Mouse (Mus musculus): ENCODE measurements around the gene Dennd1b. TPM values are rescaled to one million over a fixed set of nuclear protein-coding genes. Genes with fewer than 3 reads are reported as not detected.
A peak's percentile ranks its signal among the peaks of the same experiment; 100 is the strongest.

The Dennd1b gene
- polyA plus RNA-seq, 1 experiment from 2014 or later, result 6.7 TPM

GRCm38 (mm10) chr1:139192635-139193034 lies 229.4 kb downstream of the Dennd1b start:
- H3K36me3 ChIP-seq (replicated peaks), result no peaks in the 10 kb centered on the region
- no peak overlapping the region for H3K4me3 ChIP-seq
- H3K27ac ChIP-seq (replicated peaks), result no peak overlapping the region
- H3K9me3 ChIP-seq, result no peaks in the 10 kb centered on the region
- no peaks in the 10 kb centered on the region for H3K27me3 ChIP-seq (replicated peaks; ENCODE audit: low read depth, poor library complexity, severe bottlenecking)
- DNase-seq (ENCODE audit: low spot score), result no peak
- WGBS, result 60% methylated on average over 3 of the region's 3 CpGs
- peaks cover 23% of the 10 kb centered on the region for H3K4me1 ChIP-seq

- H3K27me3 ChIP-seq (replicated peaks; ENCODE audit: low read depth, poor library complexity, severe bottlenecking), result no peaks in the 10 kb centered on the region
- no peak overlapping the region for H3K27ac ChIP-seq (replicated peaks)
- H3K4me1 ChIP-seq, result peaks cover 23% of the 10 kb centered on the region
- 24% methylated on average over 2 of the region's 2 CpGs for WGBS
- peak; percentile 38 for DNase-seq (ENCODE audit: low spot score)
- H3K4me3 ChIP-seq, result no peak overlapping the region
- no peaks in the 10 kb centered on the region for H3K9me3 ChIP-seq
- H3K36me3 ChIP-seq (replicated peaks), result no peaks in the 10 kb centered on the region
Observed at GRCm38 (mm10) chr1:139194011-139194410, 230.8 kb downstream of the Dennd1b start.

- DNase-seq (ENCODE audit: low spot score), result peak; percentile 16
- Histone ChIP-seq H3K4me3 (0 out of 2 replicates have a peak overlapping the region, but pooled peaks have one; percentile 13), H3K27ac (replicated peaks) (no peak overlapping the region), H3K9me3 (no peaks in the 10 kb centered on the region), H3K27me3 (replicated peaks; ENCODE audit: low read depth, poor library complexity, severe bottlenecking) (no peaks in the 10 kb centered on the region), H3K4me1 (peaks cover 23% of the 10 kb centered on the region), H3K36me3 (replicated peaks) (no peaks in the 10 kb centered on the region)
- 5% methylated on average over 5 of the region's 5 CpGs for WGBS
Observed at GRCm38 (mm10) chr1:139194428-139195028, 231.3 kb downstream of the Dennd1b start.

- Histone ChIP-seq H3K27ac (replicated peaks) (no peak overlapping the region), H3K9me3 (no peaks in the 10 kb centered on the region), H3K4me3 (no peak overlapping the region), H3K27me3 (replicated peaks; ENCODE audit: low read depth, poor library complexity, severe bottlenecking) (no peaks in the 10 kb centered on the region), H3K4me1 (0 out of 2 replicates have a peak, but pooled peaks cover 5% of the 10 kb centered on the region), H3K36me3 (replicated peaks) (no peaks in the 10 kb centered on the region)
- DNase-seq (ENCODE audit: low spot score), result no peak
- 90% methylated on average over 5 of the region's 5 CpGs for WGBS
Observed at GRCm38 (mm10) chr1:139203026-139203425, 239.8 kb downstream of the Dennd1b start.

GRCm38 (mm10) chr1:139206259-139206658 lies 243.0 kb downstream of the Dennd1b start:
- Histone ChIP-seq H3K27ac (replicated peaks) (no peak overlapping the region), H3K9me3 (no peaks in the 10 kb centered on the region), H3K4me3 (no peak overlapping the region), H3K27me3 (replicated peaks; ENCODE audit: low read depth, poor library complexity, severe bottlenecking) (no peaks in the 10 kb centered on the region), H3K4me1 (peaks cover 24% of the 10 kb centered on the region), H3K36me3 (replicated peaks) (no peaks in the 10 kb centered on the region)
- DNase-seq (ENCODE audit: low spot score), result no peak
- WGBS, result 80% methylated on average over 4 of the region's 4 CpGs

- Histone ChIP-seq H3K4me3 (no peak overlapping the region), H3K4me1 (peaks cover 28% of the 10 kb centered on the region), H3K36me3 (replicated peaks) (no peaks in the 10 kb centered on the region), H3K27me3 (replicated peaks; ENCODE audit: low read depth, poor library complexity, severe bottlenecking) (no peaks in the 10 kb centered on the region), H3K9me3 (no peaks in the 10 kb centered on the region), H3K27ac (replicated peaks) (no peak overlapping the region)
- 40% methylated on average over 7 of the region's 7 CpGs for WGBS
- no peak for DNase-seq (ENCODE audit: low spot score)
Observed at GRCm38 (mm10) chr1:139209796-139210195, 246.6 kb downstream of the Dennd1b start.

GRCm38 (mm10) chr1:139210505-139210904 lies 247.3 kb downstream of the Dennd1b start:
- H3K27ac ChIP-seq (replicated peaks), result no peak overlapping the region
- no peak overlapping the region for H3K4me3 ChIP-seq
- H3K36me3 ChIP-seq (replicated peaks), result no peaks in the 10 kb centered on the region
- H3K4me1 ChIP-seq, result peaks cover 28% of the 10 kb centered on the region
- DNase-seq (ENCODE audit: low spot score), result no peak
- 62% methylated on average over 4 of the region's 4 CpGs for WGBS
- H3K9me3 ChIP-seq, result no peaks in the 10 kb centered on the region
- H3K27me3 ChIP-seq (replicated peaks; ENCODE audit: low read depth, poor library complexity, severe bottlenecking), result no peaks in the 10 kb centered on the region

GRCm38 (mm10) chr1:139215311-139215710 lies 252.1 kb downstream of the Dennd1b start:
- H3K27ac ChIP-seq (replicated peaks), result no peak overlapping the region
- no peaks in the 10 kb centered on the region for H3K36me3 ChIP-seq (replicated peaks)
- no peak for DNase-seq (ENCODE audit: low spot score)
- peaks cover 12% of the 10 kb centered on the region for H3K4me1 ChIP-seq
- H3K9me3 ChIP-seq, result no peaks in the 10 kb centered on the region
- no peaks in the 10 kb centered on the region for H3K27me3 ChIP-seq (replicated peaks; ENCODE audit: low read depth, poor library complexity, severe bottlenecking)
- 63% methylated on average over 8 of the region's 8 CpGs for whole genome bisulfite sequencing
- no peak overlapping the region for H3K4me3 ChIP-seq

GRCm38 (mm10) chr1:139223804-139224203 lies 260.6 kb downstream of the Dennd1b start:
- H3K9me3 ChIP-seq, result no peaks in the 10 kb centered on the region
- 78% methylated on average over 4 of the region's 4 CpGs for WGBS
- no peak for DNase-seq (ENCODE audit: low spot score)
- H3K27ac ChIP-seq (replicated peaks), result no peak overlapping the region
- no peak overlapping the region for H3K4me3 ChIP-seq
- no peaks in the 10 kb centered on the region for H3K4me1 ChIP-seq
- no peaks in the 10 kb centered on the region for H3K27me3 ChIP-seq (replicated peaks; ENCODE audit: low read depth, poor library complexity, severe bottlenecking)
- H3K36me3 ChIP-seq (replicated peaks), result no peaks in the 10 kb centered on the region

GRCm38 (mm10) chr1:139224309-139224949 lies 261.2 kb downstream of the Dennd1b start:
- no peaks in the 10 kb centered on the region for H3K4me1 ChIP-seq
- no peaks in the 10 kb centered on the region for H3K9me3 ChIP-seq
- no peak for DNase-seq (ENCODE audit: low spot score)
- H3K27me3 ChIP-seq (replicated peaks; ENCODE audit: low read depth, poor library complexity, severe bottlenecking), result no peaks in the 10 kb centered on the region
- no peak overlapping the region for H3K4me3 ChIP-seq
- H3K27ac ChIP-seq (replicated peaks), result no peak overlapping the region
- WGBS, result 88% methylated on average over 6 of the region's 6 CpGs
- no peaks in the 10 kb centered on the region for H3K36me3 ChIP-seq (replicated peaks)

Other genes starting within 250 kb of the Dennd1b start
- gene Lhx9, start 114.9 kb upstream of the Dennd1b start, polyA plus RNA-seq (2016; fragmentation: Nextera tagmentation; extraction: Ambion mirVana), result 1.4 and 2.1 TPM in 2 replicates
- gene 2310009B15Rik, start 106.6 kb upstream of the Dennd1b start, polyA plus RNA-seq (2016; fragmentation: Nextera tagmentation; extraction: Ambion mirVana), result 35.3 and 35.6 TPM in 2 replicates